In the genomic region with DNA sequence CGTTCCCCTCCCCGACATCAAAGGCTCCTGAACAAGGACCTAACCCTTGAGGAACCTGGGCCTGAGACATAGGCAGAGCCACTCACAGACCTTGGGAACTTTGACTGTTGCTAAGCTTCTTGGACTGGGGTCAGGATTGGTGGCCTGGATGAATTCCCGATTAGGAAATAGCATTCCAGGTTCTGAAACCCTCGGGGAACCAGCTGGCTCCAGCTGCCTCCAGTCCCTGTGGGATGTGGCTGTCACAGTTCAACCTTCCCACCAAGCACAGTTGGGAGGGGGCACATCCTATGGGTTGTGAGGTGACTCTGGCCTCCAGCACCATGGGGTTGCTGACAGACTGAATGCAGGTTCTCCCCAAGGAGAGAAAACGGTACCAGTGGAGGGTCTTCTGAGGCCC, we compare ENCODE assay signal across 15 mouse cellular contexts. TPM values are rescaled to one million over a fixed set of nuclear protein-coding genes. Genes with fewer than 3 reads are reported as not detected.
DNase-seq lines count a peak whose midpoint lies in the region; ATAC-seq lines count a peak whose summit lies in the region.
"Had no signal": no experiment of that assay in that cellular context is flagged by ENCODE, and none has a peak within 500 bp of the region (broad histone marks: within the 10 kb centered on the region; RNA-seq: fewer than 3 reads in every experiment).

No protein-coding gene starts in this region.

- peaks cover 16% of the 10 kb centered on the region for H3K4me1 ChIP-seq in intestine, embryonic 14.5 days (replicated peaks; ENCODE audit: control insufficient read depth, insufficient read depth, low read length)
- peaks cover 26% of the 10 kb centered on the region for H3K4me1 ChIP-seq in intestine, embryonic 15.5 days (replicated peaks)
- H3K4me1 ChIP-seq in stomach, embryonic 15.5 days: peaks cover 24% of the 10 kb centered on the region
- peaks cover 5% of the 10 kb centered on the region; the same call in 1 of the 2 replicates for H3K4me1 ChIP-seq in hindbrain, embryonic 11.5 days (replicated peaks; ENCODE audit: control insufficient read depth, insufficient read depth, low read length)

- no peak overlapping the region for H3K4me2 ChIP-seq in intestine, embryonic 14.5 days (ENCODE audit: low read length)
- H3K4me2 ChIP-seq in intestine, embryonic 15.5 days (replicated peaks): no peak overlapping the region
- no peak overlapping the region for H3K4me2 ChIP-seq in stomach, embryonic 15.5 days
- H3K4me2 ChIP-seq in hindbrain, embryonic 11.5 days (replicated peaks; ENCODE audit: low read depth, low read length): no peak overlapping the region
- H3K4me2 ChIP-seq: midbrain, embryonic 13.5 days had no signal

- peaks cover 30% of the 10 kb centered on the region for H3K27me3 ChIP-seq in intestine, embryonic 14.5 days (replicated peaks; ENCODE audit: control insufficient read depth, insufficient read depth, low read length)
- peaks cover 21% of the 10 kb centered on the region for H3K27me3 ChIP-seq in intestine, embryonic 15.5 days (replicated peaks)
- H3K27me3 ChIP-seq in stomach, embryonic 15.5 days (replicated peaks): peaks cover 10% of the 10 kb centered on the region
- peaks cover 36% of the 10 kb centered on the region for H3K27me3 ChIP-seq in hindbrain, embryonic 11.5 days (ENCODE audit: control insufficient read depth, insufficient read depth, low read length)

- intact Hi-C loops in heart, postnatal 25 days (cut with DNase I): loop anchor here (5.0 to 10.0 kb wide), 2 partner anchors 326 to 509 kb away; partner anchors contain the start of gene Med13

- 35% methylated on average over 5 of the region's 5 CpGs for WGBS in intestine, embryonic 14.5 days
- 44% methylated on average over 5 of the region's 5 CpGs for WGBS in intestine, embryonic 15.5 days
- WGBS in stomach, embryonic 15.5 days: 40% methylated on average over 5 of the region's 5 CpGs
- 49% methylated on average over 5 of the region's 5 CpGs for WGBS in hindbrain, embryonic 11.5 days

- no peaks in the 10 kb centered on the region for H3K36me3 ChIP-seq in intestine, embryonic 14.5 days (ENCODE audit: control insufficient read depth, insufficient read depth, low read length)
- no peaks in the 10 kb centered on the region for H3K36me3 ChIP-seq in intestine, embryonic 15.5 days
- H3K36me3 ChIP-seq in stomach, embryonic 15.5 days: no peaks in the 10 kb centered on the region
- H3K36me3 ChIP-seq in hindbrain, embryonic 11.5 days (ENCODE audit: control insufficient read depth, insufficient read depth, low read length): no peaks in the 10 kb centered on the region
- H3K36me3 ChIP-seq: midbrain, embryonic 13.5 days had no signal

- no peak overlapping the region for H3K9ac ChIP-seq in intestine, embryonic 14.5 days (ENCODE audit: low read length)
- no peak overlapping the region for H3K9ac ChIP-seq in intestine, embryonic 15.5 days
- H3K9ac ChIP-seq in stomach, embryonic 15.5 days: no peak overlapping the region
- H3K9ac ChIP-seq in hindbrain, embryonic 11.5 days (ENCODE audit: low read depth, low read length): no peak overlapping the region
- H3K9ac ChIP-seq: midbrain, embryonic 13.5 days had no signal

- no peak overlapping the region for H3K27ac ChIP-seq in intestine, embryonic 14.5 days (ENCODE audit: low read depth)
- H3K27ac ChIP-seq in intestine, embryonic 15.5 days: no peak overlapping the region
- peak overlapping the region; percentile 3; the same call in 1 of the 2 replicates for H3K27ac ChIP-seq in stomach, embryonic 15.5 days
- H3K27ac ChIP-seq in hindbrain, embryonic 11.5 days (ENCODE audit: low read depth, low read length): no peak overlapping the region
- H3K27ac ChIP-seq: midbrain, embryonic 13.5 days had no signal

- peak; percentile 59 for DNase-seq in intestine, embryonic 14.5 days (ENCODE audit: low spot score)
- peak; percentile 36 for DNase-seq in heart, postnatal 25 days (ENCODE audit: low spot score)
- DNase-seq in kidney, postnatal 36 days: peak; percentile 77 to 80
- no peak for DNase-seq in frontal cortex, postnatal 14 days (ENCODE audit: low spot score in 2 of 2)
- no peak for DNase-seq in hindbrain, embryonic 11.5 days (ENCODE audit: low spot score)
- no peak for DNase-seq in right cerebral cortex, adult 18-20 months
- DNase-seq: liver had no signal

- H3K9me3 ChIP-seq in intestine, embryonic 14.5 days (ENCODE audit: control insufficient read depth, low read length): no peaks in the 10 kb centered on the region
- H3K9me3 ChIP-seq in intestine, embryonic 15.5 days: no peaks in the 10 kb centered on the region
- H3K9me3 ChIP-seq in stomach, embryonic 15.5 days: no peaks in the 10 kb centered on the region
- no peaks in the 10 kb centered on the region for H3K9me3 ChIP-seq in hindbrain, embryonic 11.5 days (ENCODE audit: control insufficient read depth, low read length)
- H3K9me3 ChIP-seq: midbrain, embryonic 13.5 days had no signal

- ATAC-seq in intestine, embryonic 14.5 days (replicated peaks; ENCODE audit: low FRiP score, low TSS enrichment, low read depth): no peak
- no peak for ATAC-seq in intestine, embryonic 15.5 days
- no peak for ATAC-seq in stomach, embryonic 15.5 days (ENCODE audit: insufficient read depth, low FRiP score, low read depth)
- ATAC-seq in hindbrain, embryonic 11.5 days (ENCODE audit: low FRiP score): no peak
- ATAC-seq: CD4-positive, CD25-positive, alpha-beta regulatory T cell, adult 4 months; intestine, postnatal 0 days; midbrain, embryonic 13.5 days had no signal

- H3K4me3 ChIP-seq in intestine, embryonic 14.5 days (ENCODE audit: low read depth, low read length): no peak overlapping the region
- H3K4me3 ChIP-seq in intestine, embryonic 15.5 days (replicated peaks): no peak overlapping the region
- H3K4me3 ChIP-seq in stomach, embryonic 15.5 days (replicated peaks): no peak overlapping the region
- no peak overlapping the region for H3K4me3 ChIP-seq in hindbrain, embryonic 11.5 days (ENCODE audit: low read depth, low read length)
- H3K4me3 ChIP-seq: midbrain, embryonic 13.5 days had no signal

RNA-seq across cellular contexts. Expression of gene Gm11444, which starts 4.2 kb away (rescaled TPM):
- polyA plus RNA-seq in intestine, embryonic 14.5 days (2014; fragmentation: Nextera tagmentation; extraction: Ambion mirVana): not detected in 2 replicates
- polyA plus RNA-seq in intestine, embryonic 15.5 days (2015; fragmentation: Nextera tagmentation; extraction: Ambion mirVana): not detected in 2 replicates
- total RNA-seq in heart, postnatal 25 days (2021): not detected
- polyA plus RNA-seq in stomach, embryonic 15.5 days (2015; fragmentation: Nextera tagmentation; extraction: Ambion mirVana): not detected in 2 replicates
- polyA plus RNA-seq in hindbrain, embryonic 11.5 days (2014; fragmentation: Nextera tagmentation; extraction: Ambion mirVana): not detected in 2 replicates
- total RNA-seq: neutrophil, adult 5-6 weeks had no signal
- polyA plus RNA-seq: cortical plate, adult 2 months; gonadal fat pad, adult 2 months; intestine, postnatal 0 days; midbrain, embryonic 13.5 days had no signal

RNA-seq across cellular contexts. Expression of gene Tbx2, which starts 13.6 kb away (rescaled TPM):
- 7.2 and 7.7 TPM in 2 replicates for polyA plus RNA-seq in intestine, embryonic 14.5 days (2014; fragmentation: Nextera tagmentation; extraction: Ambion mirVana)
- 4.9 and 5.6 TPM in 2 replicates for polyA plus RNA-seq in intestine, embryonic 15.5 days (2015; fragmentation: Nextera tagmentation; extraction: Ambion mirVana)
- total RNA-seq in heart, postnatal 25 days (2021): 1 to 10 TPM; 6.2 to 7.1 TPM
- polyA plus RNA-seq in stomach, embryonic 15.5 days (2015; fragmentation: Nextera tagmentation; extraction: Ambion mirVana): 6.0 and 6.6 TPM in 2 replicates
- polyA plus RNA-seq in hindbrain, embryonic 11.5 days (2014; fragmentation: Nextera tagmentation; extraction: Ambion mirVana): 2.3 and 3.7 TPM in 2 replicates
- polyA plus RNA-seq: CD4-positive, CD25-positive, alpha-beta regulatory T cell, adult 4 months had no signal

RNA-seq across cellular contexts. Expression of gene Tbx4, which starts 40.3 kb away (rescaled TPM):
- polyA plus RNA-seq in intestine, embryonic 14.5 days (2014; fragmentation: Nextera tagmentation; extraction: Ambion mirVana): not detected in 2 replicates
- polyA plus RNA-seq in intestine, embryonic 15.5 days (2015; fragmentation: Nextera tagmentation; extraction: Ambion mirVana): 0.16 TPM in 1 of 2 replicates, not detected in the other
- under 1 TPM in 1 of 2 experiments, not detected in 1; 0.08 TPM for total RNA-seq in heart, postnatal 25 days (2021)
- 0.28 and 0.30 TPM in 2 replicates for polyA plus RNA-seq in stomach, embryonic 15.5 days (2015; fragmentation: Nextera tagmentation; extraction: Ambion mirVana)
- 0.08 and 0.13 TPM in 2 replicates for polyA plus RNA-seq in hindbrain, embryonic 11.5 days (2014; fragmentation: Nextera tagmentation; extraction: Ambion mirVana)
- total RNA-seq: neutrophil, adult 5-6 weeks had no signal
- polyA plus RNA-seq: CD4-positive, CD25-positive, alpha-beta regulatory T cell, adult 4 months; intestine, postnatal 0 days had no signal

Comparison
In these comparisons a context has a peak if more than half of its experiments do, and no peak if none do; other contexts are left out.
1. DNase-seq: peak in intestine, embryonic 14.5 days (single experiment), heart, postnatal 25 days (single experiment) and kidney, postnatal 36 days (2 of 2); none in frontal cortex, postnatal 14 days (0 of 2), hindbrain, embryonic 11.5 days (single experiment) and right cerebral cortex, adult 18-20 months (single experiment).